ENCODE assay signal across 16 mouse cellular contexts in the genomic region with DNA sequence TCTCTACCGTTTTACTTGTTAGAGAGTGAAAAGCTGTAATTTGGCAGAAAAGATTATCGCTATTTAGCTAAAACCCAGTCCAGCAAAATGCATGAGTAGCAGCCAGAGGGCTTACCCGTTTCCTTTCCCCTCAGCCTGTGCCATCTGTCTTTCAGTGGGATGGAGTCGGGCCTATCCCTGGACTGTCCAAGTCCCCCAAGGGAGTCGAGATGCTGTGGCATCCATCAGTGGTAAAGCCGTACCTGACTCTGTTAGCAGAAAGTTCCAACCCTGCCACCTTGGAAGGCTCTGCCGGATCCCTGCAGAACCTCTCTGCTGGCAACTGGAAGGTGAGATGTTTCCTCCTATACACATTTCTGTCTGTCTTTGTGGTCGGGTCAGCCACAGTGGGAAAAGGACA.
A peak's percentile ranks its signal among the peaks of the same experiment; 100 is the strongest.
DNase-seq lines count a peak whose midpoint lies in the region; ATAC-seq and TF ChIP-seq lines count a peak whose summit lies in the region.
"Had no signal": no experiment of that assay in that cellular context is flagged by ENCODE, and none has a peak within 500 bp of the region (broad histone marks: within the 10 kb centered on the region; RNA-seq: fewer than 3 reads in every experiment).

No protein-coding gene starts in this region.

- H3K27me3 ChIP-seq in limb, embryonic 15.5 days: no peaks in the 10 kb centered on the region
- H3K27me3 ChIP-seq: hindbrain, embryonic 13.5 days; midbrain, embryonic 12.5 days had no signal

- no peak overlapping the region for H3K4me2 ChIP-seq in limb, embryonic 15.5 days
- H3K4me2 ChIP-seq: hindbrain, embryonic 13.5 days; midbrain, embryonic 12.5 days had no signal

- intact Hi-C loops in heart, postnatal 25 days (cut with DNase I): no loop called here

- 77% methylated on average over 8 of the region's 8 CpGs for WGBS in limb, embryonic 15.5 days

- H3K4me1 ChIP-seq in bone marrow macrophage, adult 2 months (ENCODE audit: control insufficient read depth, insufficient read depth, low read length): peaks cover 34% of the 10 kb centered on the region
- H3K4me1 ChIP-seq in limb, embryonic 15.5 days: no peaks in the 10 kb centered on the region
- H3K4me1 ChIP-seq: hindbrain, embryonic 13.5 days; midbrain, embryonic 12.5 days had no signal

- no peak for TF ChIP-seq POLR2A in bone marrow macrophage, adult 2 months (IDR thresholded peaks at IDR 0.05; ENCODE audit: borderline replicate concordance, low read depth, low read length)

- TF ChIP-seq CTCF in bone marrow macrophage, adult 2 months (IDR thresholded peaks at IDR 0.05; ENCODE audit: low read depth, low read length): no peak

- peak; percentile 68 for DNase-seq in cerebellum, adult 11-12 months
- no peak for DNase-seq in cerebellum, postnatal 4 days (ENCODE audit: low spot score in 2 of 2)
- peak; percentile 46 for DNase-seq in cerebellum, adult 8-10 months
- DNase-seq in left cerebral cortex, adult 18-20 months (ENCODE audit: low spot score in 2 of 2): no peak
- DNase-seq in urinary bladder, postnatal 36 days (ENCODE audit: low spot score in 2 of 2): no peak
- no peak for DNase-seq in heart, postnatal 25 days (ENCODE audit: low spot score)
- DNase-seq: adrenal gland, postnatal 10 days; embryo, embryonic 11 days; forebrain, postnatal 0 days; lung, adult 2 months; thymus, adult 18-20 months had no signal

- peak overlapping the region; percentile 68 for H3K27ac ChIP-seq in bone marrow macrophage, adult 2 months (ENCODE audit: insufficient read depth, low read depth, low read length)
- H3K27ac ChIP-seq in limb, embryonic 15.5 days: peak overlapping the region; percentile 47; the same call in 1 of the 2 replicates
- H3K27ac ChIP-seq: midbrain, embryonic 12.5 days had no signal

- no peak overlapping the region for H3K9ac ChIP-seq in limb, embryonic 15.5 days
- H3K9ac ChIP-seq: forebrain, postnatal 0 days; hindbrain, embryonic 13.5 days; midbrain, embryonic 12.5 days had no signal

- H3K36me3 ChIP-seq in limb, embryonic 15.5 days: peaks cover 49% of the 10 kb centered on the region

- no peaks in the 10 kb centered on the region for H3K9me3 ChIP-seq in limb, embryonic 15.5 days
- H3K9me3 ChIP-seq: hindbrain, embryonic 13.5 days; midbrain, embryonic 12.5 days had no signal

- H3K4me3 ChIP-seq in bone marrow macrophage, adult 2 months (ENCODE audit: insufficient read depth, low read length): peak overlapping the region; percentile 27
- H3K4me3 ChIP-seq in limb, embryonic 15.5 days: no peak overlapping the region
- H3K4me3 ChIP-seq: erythroblast, embryonic 14.5 days; hindbrain, embryonic 13.5 days; midbrain, embryonic 12.5 days had no signal

- ATAC-seq in limb, embryonic 15.5 days (ENCODE audit: insufficient number of reproducible peaks, low FRiP score, low TSS enrichment, low read depth): no peak

Comparison
In these comparisons a context has a peak if more than half of its experiments do, and no peak if none do; other contexts are left out.
1. DNase-seq: peak in cerebellum, adult 11-12 months (single experiment) and cerebellum, adult 8-10 months (single experiment); none in cerebellum, postnatal 4 days (0 of 2), left cerebral cortex, adult 18-20 months (0 of 2), urinary bladder, postnatal 36 days (0 of 2) and heart, postnatal 25 days (single experiment).